ENCODE assay signal across 9 mouse cellular contexts in genomic region chr16:31695286-31696020, GRCm38 (mm10). TPM values are rescaled to one million over a fixed set of nuclear protein-coding genes. Genes with fewer than 3 reads are reported as not detected.
DNase-seq lines count a peak whose midpoint lies in the region; ATAC-seq and TF ChIP-seq lines count a peak whose summit lies in the region.
"Had no signal": no experiment of that assay in that cellular context is flagged by ENCODE, and none has a peak within 500 bp of the region (broad histone marks: within the 10 kb centered on the region; RNA-seq: fewer than 3 reads in every experiment).

No protein-coding gene starts in this region.

- peak; percentile 53 for DNase-seq in kidney, postnatal 0 days (ENCODE audit: low spot score)
- no peak for DNase-seq in kidney, adult 11 months
- DNase-seq in forebrain, postnatal 0 days = peak; percentile 42
- peak; percentile 32 to 59 for DNase-seq in left cerebral cortex, adult 18-20 months (ENCODE audit: low spot score in 2 of 2)
- peak; percentile 49 for DNase-seq in right cerebral cortex, postnatal 25 days
- no peak for DNase-seq in heart, embryonic 10.5 days (ENCODE audit: low spot score)
- DNase-seq: heart, adult 11 months had no signal

- H3K9me3 ChIP-seq in kidney, postnatal 0 days (replicated peaks; ENCODE audit: low read length) = no peaks in the 10 kb centered on the region
- no peaks in the 10 kb centered on the region for H3K9me3 ChIP-seq in forebrain, postnatal 0 days (ENCODE audit: low read length)
- H3K9me3 ChIP-seq in heart, embryonic 10.5 days = no peaks in the 10 kb centered on the region

- ATAC-seq in kidney, postnatal 0 days (replicated peaks; ENCODE audit: low FRiP score, low read depth) = no peak
- ATAC-seq in forebrain, postnatal 0 days = 0 out of 2 replicates have a peak, but pooled peaks have one; percentile 32
- no peak for ATAC-seq in megakaryocyte, adult 5-6 weeks (ENCODE audit: poor library complexity, severe bottlenecking)
- ATAC-seq: Patski had no signal

- no peak overlapping the region for H3K9ac ChIP-seq in kidney, postnatal 0 days (ENCODE audit: low read depth, low read length)
- peak overlapping the region; percentile 33; the same call in 1 of the 2 replicates for H3K9ac ChIP-seq in forebrain, postnatal 0 days

- H3K27me3 ChIP-seq in kidney, postnatal 0 days (ENCODE audit: insufficient read depth, low read length) = no peaks in the 10 kb centered on the region
- H3K27me3 ChIP-seq in forebrain, postnatal 0 days (ENCODE audit: insufficient read depth, low read length) = no peaks in the 10 kb centered on the region
- no peaks in the 10 kb centered on the region for H3K27me3 ChIP-seq in heart, embryonic 10.5 days (ENCODE audit: insufficient read depth, poor library complexity, severe bottlenecking)
- H3K27me3 ChIP-seq: Patski had no signal

- no peak overlapping the region for H3K4me2 ChIP-seq in kidney, postnatal 0 days (ENCODE audit: low read length)
- peak overlapping the region; percentile 45 for H3K4me2 ChIP-seq in forebrain, postnatal 0 days (ENCODE audit: low read depth)

- 51% methylated on average over 11 of the region's 11 CpGs for WGBS in kidney, postnatal 0 days
- WGBS in forebrain, postnatal 0 days = 17% methylated on average over 11 of the region's 11 CpGs
- 78% methylated on average over 11 of the region's 11 CpGs for WGBS in heart, embryonic 10.5 days

- H3K4me1 ChIP-seq in kidney, postnatal 0 days (replicated peaks; ENCODE audit: insufficient read depth, low read length) = no peaks in the 10 kb centered on the region
- no peaks in the 10 kb centered on the region for H3K4me1 ChIP-seq in forebrain, postnatal 0 days (ENCODE audit: insufficient read depth)
- peaks cover 21% of the 10 kb centered on the region for H3K4me1 ChIP-seq in heart, embryonic 10.5 days

- TF ChIP-seq CTCF in kidney, postnatal 0 days (IDR thresholded peaks at IDR 0.05; ENCODE audit: low read depth) = no peak
- TF ChIP-seq CTCF in forebrain, postnatal 0 days (IDR thresholded peaks at IDR 0.05; ENCODE audit: low read depth) = no peak

- no peak overlapping the region for H3K27ac ChIP-seq in kidney, postnatal 0 days
- H3K27ac ChIP-seq in forebrain, postnatal 0 days (ENCODE audit: low read depth, low read length) = peak overlapping the region; percentile 47
- no peak overlapping the region for H3K27ac ChIP-seq in heart, embryonic 10.5 days

- H3K4me3 ChIP-seq in kidney, postnatal 0 days (replicated peaks; ENCODE audit: low read depth, low read length) = no peak overlapping the region
- peak overlapping the region; percentile 35 for H3K4me3 ChIP-seq in forebrain, postnatal 0 days (ENCODE audit: low read depth, low read length)
- H3K4me3 ChIP-seq in heart, embryonic 10.5 days = no peak overlapping the region

- no peaks in the 10 kb centered on the region for H3K36me3 ChIP-seq in kidney, postnatal 0 days (ENCODE audit: insufficient read depth, low read length)
- no peaks in the 10 kb centered on the region for H3K36me3 ChIP-seq in forebrain, postnatal 0 days (ENCODE audit: insufficient read depth)
- H3K36me3 ChIP-seq in heart, embryonic 10.5 days = no peaks in the 10 kb centered on the region

RNA-seq across cellular contexts. Expression of gene Dlg1, which starts 32.2 kb away (rescaled TPM):
- polyA plus RNA-seq in kidney, postnatal 0 days (2015; fragmentation: Nextera tagmentation; extraction: Ambion mirVana) = 19.3 and 20.0 TPM in 2 replicates
- 27.7 and 37.7 TPM in 2 replicates for total RNA-seq in forebrain, postnatal 0 days (2014; rRNA removed)
- polyA plus RNA-seq in forebrain, postnatal 0 days (2015; fragmentation: Nextera tagmentation; extraction: Ambion mirVana) = 6.6 and 11.3 TPM in 2 replicates
- 100 to 1,000 TPM; 179 to 196 TPM for total RNA-seq in left cerebral cortex, adult 18-20 months (2021)
- total RNA-seq in megakaryocyte, adult 5-6 weeks (2015) = 22.4 TPM in 2 replicates
- 45.2 and 48.1 TPM in 2 replicates for total RNA-seq in megakaryocyte, adult 5-6 weeks (2017)
- polyA plus RNA-seq in heart, embryonic 10.5 days (2016; fragmentation: Nextera tagmentation; extraction: Ambion mirVana) = 21.1 and 25.5 TPM in 2 replicates

Comparison
In these comparisons a context has a peak if more than half of its experiments do, and no peak if none do; other contexts are left out.
1. DNase-seq: peak in kidney, postnatal 0 days (single experiment), forebrain, postnatal 0 days (single experiment), left cerebral cortex, adult 18-20 months (2 of 2) and right cerebral cortex, postnatal 25 days (single experiment); none in kidney, adult 11 months (single experiment) and heart, embryonic 10.5 days (single experiment).